Mouse (Mus musculus) lung, postnatal 0 days (tissue): Measurements from ENCODE around the gene Atp5g1.

Source experiments
- CTCF ChIP-seq: IDR thresholded peaks from 2 replicates; pipeline ENCODE4 v1.5.1; 2016; ENCODE audit warnings: antibody characterized with exemption, mild to moderate bottlenecking
- EP300 ChIP-seq: IDR thresholded peaks from 2 replicates; pipeline ENCODE4 v1.6.1; 2016; ENCODE audit warnings: antibody characterized with exemption, mild to moderate bottlenecking, control low read depth

DNA sequence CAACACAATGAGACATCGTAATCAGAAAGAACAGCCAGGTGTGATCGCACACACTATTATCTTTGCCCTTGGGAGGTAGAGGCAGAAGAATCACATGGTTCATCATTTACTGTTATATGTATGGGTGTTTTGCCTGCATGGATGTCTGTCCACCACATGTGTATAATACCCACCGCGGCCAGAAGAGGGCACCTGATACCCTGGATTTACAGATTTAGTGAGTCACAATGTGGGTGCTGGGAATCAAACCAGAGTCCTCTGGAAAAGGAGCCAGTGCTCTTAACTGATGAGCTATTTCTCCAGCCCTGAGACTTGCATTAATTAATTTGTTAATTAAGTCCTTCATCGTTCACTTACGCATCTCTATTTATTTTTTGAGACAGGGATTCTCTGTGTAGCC, 12.5 kb upstream of the Atp5g1 start:
- TF ChIP-seq CTCF (no peak), EP300 (no peak)
